Mouse (Mus musculus) splenic B cell, adult 2 months (primary cell): ENCODE results near the gene Dnal4.
"Not testable (repeated sequence)": the region's sequence is repeated elsewhere in the genome, so short reads cannot be mapped to it uniquely, and the experiment has no call there.

Experiments used
- DNase-seq: peaks from one replicate; pipeline ENCODE4 v3.0.0-alpha.2; 2011; ENCODE audit warnings: low read depth, low spot score
- H3K27me3 ChIP-seq: 2 replicates; pipeline ENCODE4 v1.6.1; 2012; ENCODE audit warnings: mild to moderate bottlenecking, low read length, moderate library complexity, mixed read lengths; ENCODE audit not compliant: control insufficient read depth, poor library complexity, insufficient read depth, severe bottlenecking
- H3K36me3 ChIP-seq: 2 replicates; pipeline ENCODE4 v1.6.1; 2012; ENCODE audit warnings: mild to moderate bottlenecking, low read length, moderate library complexity, mixed read lengths; ENCODE audit not compliant: control insufficient read depth, poor library complexity, insufficient read depth, severe bottlenecking

The Dnal4 gene

DNA sequence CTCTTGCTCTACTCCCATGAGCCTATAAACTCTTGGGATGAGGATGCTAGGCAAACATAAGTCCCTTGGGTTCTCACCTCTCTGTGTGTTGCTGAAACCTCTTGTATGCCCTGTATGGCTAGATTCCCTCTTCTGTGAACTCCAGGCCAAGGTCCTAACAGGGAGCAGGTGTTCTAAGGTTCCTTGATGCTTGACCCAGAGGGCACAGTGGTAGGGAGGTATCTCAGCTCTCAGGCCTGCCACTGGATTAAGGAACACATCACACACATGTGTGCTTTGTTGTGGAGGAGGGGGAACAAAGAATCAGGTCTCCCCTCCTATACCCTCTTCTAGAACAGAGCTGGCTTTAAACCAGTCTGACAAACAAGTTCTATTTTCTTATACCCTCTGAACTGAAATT is at the start of gene Dnal4:
Gene Dnal4 (minus strand): TSS at position 101 of the 400 bp plus-strand sequence.
- H3K27me3 ChIP-seq = no peaks in the 10 kb centered on the region
- no peak for DNase-seq
- H3K36me3 ChIP-seq = no peaks in the 10 kb centered on the region

DNA sequence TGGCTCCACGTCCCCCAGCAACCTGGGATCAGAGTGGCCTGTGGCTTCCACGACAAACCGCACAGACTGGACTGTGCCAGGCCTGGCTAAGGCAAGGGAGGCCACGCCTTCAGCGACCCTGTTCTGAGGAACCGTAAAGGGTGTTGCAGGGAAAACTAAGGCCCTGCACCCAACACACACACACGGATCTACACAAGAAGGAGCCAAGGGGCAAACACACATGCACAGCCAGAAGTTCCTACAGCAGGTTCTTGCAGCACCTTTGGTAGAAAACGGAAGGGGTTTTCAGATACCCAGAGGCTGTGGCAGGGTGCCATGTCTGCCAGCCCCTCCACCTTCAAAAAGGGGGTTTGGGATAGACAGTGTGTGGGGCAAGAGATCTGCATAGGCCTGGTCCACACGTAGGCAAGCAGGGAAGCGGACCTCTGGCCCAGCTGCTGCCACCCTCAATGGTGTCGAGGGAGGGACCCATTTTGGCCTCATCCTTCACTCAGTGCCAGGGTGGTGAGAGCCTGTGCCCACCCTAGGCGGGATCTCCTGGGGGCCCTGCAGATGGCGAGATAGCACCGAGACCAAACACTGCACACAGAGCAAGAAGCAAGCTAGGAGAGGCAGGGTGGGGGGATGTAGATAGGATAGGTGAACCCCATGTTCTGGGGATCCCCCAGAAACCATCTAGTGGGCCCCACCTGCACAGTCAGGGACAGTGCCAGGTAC is 49.6 kb upstream of the Dnal4 start:
- DNase-seq = no peak
- Histone ChIP-seq H3K27me3 (no peaks in the 10 kb centered on the region), H3K36me3 (no peaks in the 10 kb centered on the region)

DNA sequence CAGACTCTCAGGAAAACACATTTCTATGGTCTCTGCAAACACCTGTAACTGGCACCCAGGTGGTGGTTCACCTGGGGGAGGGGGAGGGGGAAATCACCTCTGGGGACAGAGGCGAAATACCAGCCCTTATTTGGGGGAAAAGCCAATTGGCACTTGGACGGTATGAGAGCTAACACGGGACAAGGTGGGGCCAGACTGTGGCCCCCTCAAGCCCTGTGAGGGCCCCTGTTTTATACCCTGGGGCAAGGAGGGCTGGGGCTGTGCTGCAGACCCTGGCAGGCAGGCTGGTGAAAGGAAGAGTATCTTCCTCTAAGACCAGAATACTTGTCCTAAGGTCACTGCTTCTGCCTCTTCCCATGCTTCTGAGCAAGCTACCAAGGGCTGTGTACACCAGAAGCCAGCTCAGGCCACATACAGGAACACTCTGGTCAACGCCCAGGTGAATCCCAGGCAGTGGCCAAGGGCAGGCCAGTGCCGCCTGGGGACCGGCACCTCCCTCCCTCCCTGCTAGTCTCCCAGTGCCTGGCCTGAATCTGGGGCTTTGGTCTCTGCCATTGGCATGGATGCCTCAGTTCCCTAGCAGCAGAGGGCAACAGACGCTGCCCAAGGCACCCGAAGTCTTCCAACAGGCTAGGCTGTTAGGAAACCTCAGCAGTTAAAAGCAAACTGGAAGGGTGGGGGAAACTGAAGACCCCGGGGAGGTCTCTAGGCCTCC is 48.7 kb upstream of the Dnal4 start:
- DNase-seq = no peak
- H3K27me3 ChIP-seq = no peaks in the 10 kb centered on the region
- no peaks in the 10 kb centered on the region for H3K36me3 ChIP-seq

DNA sequence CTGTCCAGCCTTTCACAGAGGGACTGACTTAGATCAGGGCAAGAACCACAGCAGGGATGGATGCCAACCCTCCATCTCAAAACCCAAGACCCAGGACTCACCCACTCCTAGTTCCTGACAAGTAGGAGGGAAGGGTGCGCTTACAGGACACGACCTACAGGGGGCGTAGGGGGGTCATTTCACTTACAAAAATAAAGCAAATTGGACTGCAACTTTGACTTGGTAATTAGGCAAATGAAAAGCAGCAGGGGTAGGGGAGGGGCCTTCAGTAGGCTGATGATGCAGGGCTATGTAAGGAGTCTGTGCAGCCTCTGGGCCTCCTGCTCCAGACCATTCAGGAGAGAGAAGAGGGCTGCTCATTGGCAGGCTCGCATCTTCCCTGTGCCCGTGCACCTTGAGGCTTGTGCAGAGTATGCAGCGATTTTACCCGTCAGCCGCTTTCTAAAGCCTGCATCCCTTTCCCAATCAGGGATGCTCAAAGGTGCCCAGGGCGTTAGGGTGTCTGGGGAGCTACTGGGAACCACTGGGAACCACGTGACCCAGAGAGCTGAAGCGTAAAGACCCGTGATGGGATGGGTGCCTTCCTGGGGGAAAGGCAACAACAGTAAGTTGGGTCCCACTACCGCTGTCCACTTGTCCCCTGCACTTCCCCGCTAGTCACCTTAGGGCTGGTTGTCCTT is 47.6 kb upstream of the Dnal4 start:
- Histone ChIP-seq H3K36me3 (no peaks in the 10 kb centered on the region), H3K27me3 (no peaks in the 10 kb centered on the region)
- peak; percentile 55 for DNase-seq

DNA sequence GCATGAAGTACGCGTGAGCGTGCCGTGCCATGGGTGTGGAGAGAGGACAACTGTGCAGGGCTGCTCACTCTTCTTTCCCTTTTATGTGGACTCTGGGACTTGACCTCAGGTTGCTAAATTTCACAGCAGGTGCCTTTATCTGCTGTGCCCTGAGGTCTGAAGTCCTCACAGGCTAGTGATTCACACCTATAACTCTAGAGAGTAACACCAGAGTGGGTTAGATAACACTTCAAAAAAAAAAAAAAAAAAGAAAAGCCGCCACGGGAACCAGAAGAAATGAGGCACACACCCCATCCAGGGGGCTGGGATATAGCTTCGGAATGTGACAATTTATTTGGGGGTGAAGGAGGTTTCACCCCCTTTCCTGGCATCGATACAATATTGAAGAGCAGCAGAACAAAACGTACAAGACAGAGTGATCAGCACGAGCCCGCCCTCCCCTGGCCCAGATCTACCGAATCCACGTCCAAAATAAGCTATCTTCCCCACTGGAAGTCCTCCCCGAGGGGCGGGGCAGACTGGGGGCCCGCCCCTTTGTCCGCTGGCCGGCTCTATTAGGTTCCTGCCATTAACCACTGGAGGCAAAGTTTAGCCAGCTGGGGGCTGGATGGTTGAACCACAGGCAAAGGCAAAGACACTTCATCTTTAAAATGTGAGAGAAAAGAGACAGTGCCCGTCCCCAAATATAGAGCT is 46.1 kb upstream of the Dnal4 start:
- DNase-seq = no peak

DNA sequence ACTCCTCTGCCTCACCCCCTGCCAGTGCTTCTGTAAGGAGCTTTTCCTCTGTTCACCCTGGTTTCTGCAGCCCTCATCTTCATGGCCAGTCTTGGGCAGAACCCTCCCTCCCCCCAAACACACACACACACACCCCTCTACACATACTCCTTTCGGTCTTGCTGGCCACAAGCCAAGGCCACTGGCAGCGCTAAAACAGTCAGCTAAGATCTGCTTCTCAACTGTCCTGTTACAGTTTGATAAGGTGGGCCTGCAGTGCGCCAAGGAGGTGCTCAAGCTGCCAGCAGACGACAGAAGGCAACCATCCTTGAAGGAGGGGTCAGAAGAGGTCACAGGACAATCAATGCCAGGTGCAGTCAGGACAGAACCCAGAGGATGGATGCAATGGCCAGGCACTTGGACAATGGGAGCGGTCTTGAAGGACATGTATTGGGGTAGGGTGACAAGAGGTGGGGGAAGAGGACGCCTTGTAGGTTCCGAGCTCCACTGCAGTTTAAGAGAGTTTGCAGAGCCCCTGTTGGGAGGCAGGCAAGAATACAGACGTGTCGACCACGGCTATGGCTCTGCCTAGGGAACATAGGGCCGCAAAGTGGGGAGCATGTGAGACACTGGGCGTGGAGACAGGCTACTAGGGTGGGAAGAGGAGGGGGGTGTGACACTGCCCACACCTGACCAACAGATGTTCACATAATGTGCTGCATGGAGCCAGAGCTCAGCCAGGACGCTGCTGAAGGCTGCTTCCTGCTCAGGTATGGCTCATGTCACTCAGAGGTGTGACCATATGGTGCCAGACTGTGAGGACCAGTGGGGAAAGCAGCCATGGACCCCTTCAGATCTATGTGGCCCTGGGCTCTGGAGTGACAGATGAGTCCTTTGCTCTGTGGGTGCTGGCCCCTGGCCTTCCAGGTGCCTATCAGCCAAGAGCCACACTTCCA is 44.9 kb upstream of the Dnal4 start:
- H3K36me3 ChIP-seq = no peaks in the 10 kb centered on the region
- no peaks in the 10 kb centered on the region for H3K27me3 ChIP-seq
- DNase-seq = no peak

More for the DNA sequence above, 46.1 kb upstream of the Dnal4 start:
- no peaks in the 10 kb centered on the region for H3K27me3 ChIP-seq
- H3K36me3 ChIP-seq = no peaks in the 10 kb centered on the region

DNA sequence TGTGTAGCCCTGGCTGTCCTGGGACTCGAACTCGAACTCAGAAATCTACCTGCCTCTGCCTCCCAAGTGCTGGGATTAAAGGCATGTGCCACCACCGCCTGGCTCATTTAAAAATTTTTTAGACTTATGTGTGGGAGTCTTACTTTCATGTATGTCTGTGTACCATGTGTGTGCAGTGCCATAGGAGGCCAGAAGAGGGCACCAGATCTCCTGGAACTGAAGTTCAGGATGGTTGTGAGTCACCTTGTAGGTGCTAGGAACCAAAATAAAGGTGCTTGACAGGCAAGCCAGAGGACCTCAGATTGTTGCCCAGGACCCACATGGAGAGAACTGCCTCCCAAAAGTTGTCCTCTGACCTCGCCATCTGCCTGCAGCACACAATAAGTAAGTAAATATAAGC is 40.7 kb upstream of the Dnal4 start:
- DNase-seq = peak; percentile 30
- Histone ChIP-seq H3K27me3 (no peaks in the 10 kb centered on the region), H3K36me3 (no peaks in the 10 kb centered on the region)

DNA sequence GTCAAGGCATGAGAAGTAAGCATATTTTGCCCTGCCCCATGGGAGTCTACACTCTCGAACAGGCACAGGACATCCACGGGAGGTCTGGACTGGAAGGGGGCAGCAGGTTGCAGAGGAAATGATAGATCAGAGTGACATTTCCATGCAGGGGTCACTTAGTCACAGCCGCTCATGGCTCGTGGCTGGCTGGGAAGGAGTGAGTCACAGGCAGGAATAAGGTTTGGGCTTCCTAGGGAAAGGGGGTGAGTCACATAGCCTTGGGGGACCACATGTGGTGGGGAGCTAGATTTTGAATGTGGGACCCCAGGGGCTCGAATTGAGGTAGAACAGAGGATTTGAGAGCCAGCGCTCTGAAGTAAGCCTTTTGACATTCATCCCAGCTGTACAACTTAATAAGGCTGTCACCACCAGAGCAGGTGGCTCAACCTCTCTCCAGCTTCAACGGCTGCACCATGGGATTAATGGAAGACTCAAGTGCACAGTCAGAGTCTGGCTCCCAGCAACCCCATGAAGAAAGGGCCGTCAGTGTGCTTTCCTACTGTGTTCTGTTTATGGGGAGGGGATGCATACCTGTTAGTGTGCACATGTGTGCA is 36.1 kb upstream of the Dnal4 start:
- no peak for DNase-seq
- no peaks in the 10 kb centered on the region for H3K27me3 ChIP-seq
- no peaks in the 10 kb centered on the region for H3K36me3 ChIP-seq

DNA sequence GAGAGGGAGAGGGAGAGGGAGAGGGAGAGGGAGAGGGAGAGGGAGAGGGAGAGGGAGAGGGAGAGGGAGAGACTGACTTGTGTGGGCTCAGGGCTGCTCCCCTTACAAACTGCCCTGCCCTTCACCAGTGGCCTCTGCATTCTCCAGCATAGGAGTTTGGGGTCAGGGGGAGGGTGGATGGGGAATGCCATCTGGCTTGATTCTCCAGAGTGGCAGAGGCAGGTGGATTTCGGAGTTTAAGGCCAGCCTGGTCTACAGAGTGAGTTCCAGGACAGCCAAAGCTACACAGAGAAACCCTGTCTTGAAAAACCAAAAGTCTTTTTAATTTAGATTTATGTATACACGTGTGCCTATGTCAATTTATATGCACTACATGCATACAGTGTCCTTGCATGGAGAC is 35.2 kb upstream of the Dnal4 start:
- DNase-seq, H3K27me3 ChIP-seq, H3K36me3 ChIP-seq: not testable (repeated sequence)

DNA sequence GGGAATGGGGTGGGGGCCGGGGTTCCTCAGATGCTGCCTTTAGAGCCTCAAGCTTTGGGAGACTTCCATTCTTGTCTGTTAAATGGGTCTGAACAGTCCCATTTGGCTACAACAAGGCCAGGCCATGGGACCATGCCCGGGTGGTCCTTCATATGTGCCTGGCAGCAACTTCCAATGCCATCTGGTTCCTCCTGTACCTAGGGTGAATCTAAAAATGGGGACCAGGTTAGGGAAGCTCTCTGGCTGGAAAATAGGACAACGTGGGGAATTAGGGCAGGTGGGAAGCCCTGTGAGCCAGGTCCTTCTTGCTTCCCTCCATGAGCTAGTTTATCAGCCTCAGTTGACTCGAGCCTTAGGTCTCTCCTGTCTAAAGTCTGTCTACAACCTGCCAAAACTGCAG is 33.3 kb upstream of the Dnal4 start:
- DNase-seq = no peak

DNA sequence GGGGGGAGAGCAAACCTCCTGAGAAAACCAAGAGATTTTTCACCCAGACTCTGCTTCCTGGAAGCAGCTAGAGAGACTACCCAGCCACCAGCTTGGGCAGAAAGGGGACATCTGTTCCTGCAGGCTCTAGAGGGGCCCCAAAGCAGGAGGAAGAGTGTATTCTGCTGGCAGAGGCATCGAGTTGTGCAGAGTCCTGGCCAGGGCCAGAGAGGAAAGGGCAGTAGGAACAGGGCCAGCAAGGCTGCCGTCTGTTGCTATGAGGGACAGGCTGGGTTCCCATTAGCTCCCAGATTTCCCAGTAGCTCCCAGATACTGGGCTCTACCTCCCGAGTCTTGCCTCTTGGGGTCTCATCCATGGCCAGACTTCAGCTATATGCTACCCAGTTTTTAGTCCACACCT is 32.4 kb upstream of the Dnal4 start:
- peaks cover 2% of the 10 kb centered on the region; the same call in 1 of the 2 replicates for H3K27me3 ChIP-seq
- no peak for DNase-seq
- H3K36me3 ChIP-seq = no peaks in the 10 kb centered on the region

More for the DNA sequence above, 33.3 kb upstream of the Dnal4 start:
- 0 out of 2 replicates have a peak, but pooled peaks cover 1% of the 10 kb centered on the region for H3K27me3 ChIP-seq
- H3K36me3 ChIP-seq = no peaks in the 10 kb centered on the region

DNA sequence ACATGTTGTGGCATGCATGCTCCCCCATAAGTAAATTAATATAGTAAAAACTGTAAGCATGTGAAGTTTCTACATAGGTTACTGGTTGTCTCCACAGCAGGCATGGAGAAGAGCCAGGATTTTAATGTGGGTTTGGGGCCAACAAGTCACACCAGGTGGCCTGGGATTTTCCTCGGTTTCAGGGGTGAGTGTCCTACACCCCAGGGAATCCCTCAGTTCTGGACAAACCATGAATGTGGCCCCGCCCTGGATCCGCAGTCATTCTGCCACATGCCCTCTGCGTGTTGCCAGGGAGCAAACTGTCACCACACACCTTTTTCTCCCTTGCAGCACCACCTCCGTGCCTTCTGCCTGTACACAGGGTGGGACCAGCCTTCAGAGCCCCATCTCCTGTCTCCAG is 31.0 kb upstream of the Dnal4 start:
- no peaks in the 10 kb centered on the region for H3K36me3 ChIP-seq
- peaks cover 4% of the 10 kb centered on the region; the same call in 1 of the 2 replicates for H3K27me3 ChIP-seq

DNA sequence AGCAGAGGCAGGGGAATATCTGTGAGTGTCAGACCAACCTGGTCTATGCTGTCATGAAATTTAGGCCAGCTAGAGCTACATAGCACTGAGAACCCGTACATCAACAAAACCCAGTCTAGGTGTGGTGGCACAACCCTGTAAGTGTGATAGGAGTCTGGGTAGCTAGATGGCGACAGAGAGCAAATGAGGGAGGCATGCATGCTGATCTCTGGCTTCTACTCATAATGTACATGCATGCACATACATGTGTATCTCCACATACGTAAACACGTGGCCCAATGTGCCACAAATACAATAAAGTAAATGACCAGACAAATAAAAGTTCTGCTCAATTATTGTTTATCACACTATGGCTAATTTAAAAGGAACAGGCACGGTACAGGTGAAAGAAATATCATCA is 30.5 kb upstream of the Dnal4 start:
- peak; percentile 75 for DNase-seq
- H3K36me3 ChIP-seq = no peaks in the 10 kb centered on the region
- peaks cover 4% of the 10 kb centered on the region; the same call in 1 of the 2 replicates for H3K27me3 ChIP-seq

More for the DNA sequence above, 31.0 kb upstream of the Dnal4 start:
- DNase-seq = no peak
